Mouse (Mus musculus): ENCODE measurements at regions not wholly inside any gene's neighbourhood (a gene's known extent, or its start where the extent isn't known, plus 50 kb on each side); places are given as distances from the start of the nearest gene placed in this dataset.

- H3K36me3 ChIP-seq (ENCODE audit: control insufficient read depth, insufficient read depth, low read length) = no peaks in the 10 kb centered on the region
These were observed 73.3 kb downstream of the Il9r start for GRCm38 (mm10) chr11:32126786-32127185.

GRCm38 (mm10) chr11:32126311-32126698 is 73.8 kb downstream of the Il9r start:
- no peak for TF ChIP-seq POLR2A (IDR thresholded peaks at IDR 0.05; ENCODE audit: borderline replicate concordance, extremely low read depth, insufficient read depth, insufficient read length)
- ATAC-seq (ENCODE audit: low FRiP score, low read depth) (no peak), DNase-seq (ENCODE audit: low spot score) (no peak)
- H3K36me3 ChIP-seq (ENCODE audit: control insufficient read depth, insufficient read depth, low read length) = no peaks in the 10 kb centered on the region
- peak overlapping the region; percentile 59 for H3K27ac ChIP-seq (replicated peaks; ENCODE audit: low read depth, low read length)
- no peak overlapping the region for H3K4me2 ChIP-seq (replicated peaks; ENCODE audit: low read depth, low read length, severe bottlenecking)
- 48% methylated on average over 5 of the region's 5 CpGs for WGBS
- H3K27me3 ChIP-seq (ENCODE audit: control insufficient read depth, insufficient read depth, low read length) = no peaks in the 10 kb centered on the region
- no peaks in the 10 kb centered on the region for H3K9me3 ChIP-seq (ENCODE audit: control insufficient read depth, low read length)
- no peaks in the 10 kb centered on the region for H3K4me1 ChIP-seq (ENCODE audit: control insufficient read depth, insufficient read depth, low read length)
- no peak overlapping the region for H3K4me3 ChIP-seq (replicated peaks; ENCODE audit: low read length)
- H3K9ac ChIP-seq (ENCODE audit: low read depth, low read length, severe bottlenecking) = no peak overlapping the region

More at GRCm38 (mm10) chr11:32126786-32127185, 73.3 kb downstream of the Il9r start:
- DNase-seq (ENCODE audit: low spot score) (no peak), ATAC-seq (ENCODE audit: low FRiP score, low read depth) (no peak)
- H3K4me3 ChIP-seq (replicated peaks; ENCODE audit: low read length) = no peak overlapping the region
- TF ChIP-seq POLR2A (IDR thresholded peaks at IDR 0.05; ENCODE audit: borderline replicate concordance, extremely low read depth, insufficient read depth, insufficient read length) = no peak
- no peak overlapping the region for H3K9ac ChIP-seq (ENCODE audit: low read depth, low read length, severe bottlenecking)
- no peak overlapping the region for H3K27ac ChIP-seq (replicated peaks; ENCODE audit: low read depth, low read length)
- H3K27me3 ChIP-seq (ENCODE audit: control insufficient read depth, insufficient read depth, low read length) = no peaks in the 10 kb centered on the region
- 71% methylated on average over 1 of the region's 1 CpGs for WGBS
- no peaks in the 10 kb centered on the region for H3K4me1 ChIP-seq (ENCODE audit: control insufficient read depth, insufficient read depth, low read length)
- no peak overlapping the region for H3K4me2 ChIP-seq (replicated peaks; ENCODE audit: low read depth, low read length, severe bottlenecking)
- no peaks in the 10 kb centered on the region for H3K9me3 ChIP-seq (ENCODE audit: control insufficient read depth, low read length)

GRCm38 (mm10) chr11:32125586-32126310 is 74.3 kb downstream of the Il9r start:
- no peak for TF ChIP-seq POLR2A (IDR thresholded peaks at IDR 0.05; ENCODE audit: borderline replicate concordance, extremely low read depth, insufficient read depth, insufficient read length)
- Histone ChIP-seq H3K4me1 (ENCODE audit: control insufficient read depth, insufficient read depth, low read length) (no peaks in the 10 kb centered on the region), H3K36me3 (ENCODE audit: control insufficient read depth, insufficient read depth, low read length) (no peaks in the 10 kb centered on the region), H3K9ac (ENCODE audit: low read depth, low read length, severe bottlenecking) (no peak overlapping the region), H3K9me3 (ENCODE audit: control insufficient read depth, low read length) (no peaks in the 10 kb centered on the region), H3K27ac (replicated peaks; ENCODE audit: low read depth, low read length) (peak overlapping the region; percentile 59), H3K4me2 (replicated peaks; ENCODE audit: low read depth, low read length, severe bottlenecking) (no peak overlapping the region), H3K4me3 (replicated peaks; ENCODE audit: low read length) (no peak overlapping the region), H3K27me3 (ENCODE audit: control insufficient read depth, insufficient read depth, low read length) (no peaks in the 10 kb centered on the region)
- DNase-seq (ENCODE audit: low spot score) = peak; percentile 25
- ATAC-seq (ENCODE audit: low FRiP score, low read depth) = no peak
- 29% methylated on average over 11 of the region's 11 CpGs for WGBS

GRCm38 (mm10) chr11:32120596-32120995 is 79.5 kb downstream of the Il9r start:
- Histone ChIP-seq H3K4me1 (ENCODE audit: control insufficient read depth, insufficient read depth, low read length) (peaks cover 9% of the 10 kb centered on the region), H3K27ac (replicated peaks; ENCODE audit: low read depth, low read length) (no peak overlapping the region), H3K9ac (ENCODE audit: low read depth, low read length, severe bottlenecking) (no peak overlapping the region), H3K4me3 (replicated peaks; ENCODE audit: low read length) (no peak overlapping the region), H3K4me2 (replicated peaks; ENCODE audit: low read depth, low read length, severe bottlenecking) (no peak overlapping the region), H3K9me3 (ENCODE audit: control insufficient read depth, low read length) (no peaks in the 10 kb centered on the region), H3K27me3 (ENCODE audit: control insufficient read depth, insufficient read depth, low read length) (no peaks in the 10 kb centered on the region), H3K36me3 (ENCODE audit: control insufficient read depth, insufficient read depth, low read length) (no peaks in the 10 kb centered on the region)
- no peak for DNase-seq (ENCODE audit: low spot score)
- no peak for TF ChIP-seq POLR2A (IDR thresholded peaks at IDR 0.05; ENCODE audit: borderline replicate concordance, extremely low read depth, insufficient read depth, insufficient read length)
- no peak for ATAC-seq (ENCODE audit: low FRiP score, low read depth)
- 69% methylated on average over 3 of the region's 3 CpGs for WGBS

GRCm38 (mm10) chr11:32118844-32119629 is 81.0 kb downstream of the Il9r start:
- no peak overlapping the region for H3K4me3 ChIP-seq (replicated peaks; ENCODE audit: low read length)
- H3K4me2 ChIP-seq (replicated peaks; ENCODE audit: low read depth, low read length, severe bottlenecking) = no peak overlapping the region
- no peaks in the 10 kb centered on the region for H3K9me3 ChIP-seq (ENCODE audit: control insufficient read depth, low read length)
- no peak overlapping the region for H3K9ac ChIP-seq (ENCODE audit: low read depth, low read length, severe bottlenecking)
- H3K36me3 ChIP-seq (ENCODE audit: control insufficient read depth, insufficient read depth, low read length) = no peaks in the 10 kb centered on the region
- DNase-seq (ENCODE audit: low spot score) (peak; percentile 12), ATAC-seq (ENCODE audit: low FRiP score, low read depth) (no peak)
- TF ChIP-seq POLR2A (IDR thresholded peaks at IDR 0.05; ENCODE audit: borderline replicate concordance, extremely low read depth, insufficient read depth, insufficient read length) = no peak
- no peaks in the 10 kb centered on the region for H3K27me3 ChIP-seq (ENCODE audit: control insufficient read depth, insufficient read depth, low read length)
- peaks cover 9% of the 10 kb centered on the region for H3K4me1 ChIP-seq (ENCODE audit: control insufficient read depth, insufficient read depth, low read length)
- no peak overlapping the region for H3K27ac ChIP-seq (replicated peaks; ENCODE audit: low read depth, low read length)
- 32% methylated on average over 14 of the region's 14 CpGs for WGBS
